Mouse (Mus musculus): ENCODE measurements around the gene Grk4.

DNA sequence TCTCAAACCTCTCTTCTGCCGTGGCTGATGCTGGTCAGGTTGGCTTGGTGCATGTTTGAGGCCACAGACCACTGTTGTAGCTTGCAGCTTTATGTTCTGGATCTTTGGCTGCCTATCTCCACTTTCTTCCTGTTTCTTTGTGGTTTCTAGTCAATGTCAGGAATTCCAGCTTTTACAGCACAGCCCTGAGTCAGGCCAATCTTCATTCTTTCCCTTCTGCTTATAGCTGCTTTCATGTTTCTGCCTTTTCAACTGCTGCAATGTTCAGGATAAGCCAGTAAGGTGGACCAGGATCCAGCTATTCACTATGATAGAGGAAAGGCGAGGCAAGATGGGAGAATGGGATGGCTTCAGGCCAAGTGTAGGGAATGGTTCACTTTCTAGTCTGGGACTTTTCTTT is 131.0 kb downstream of the Grk4 start:
- no peak for TF ChIP-seq CTCF (IDR thresholded peaks at IDR 0.05; ENCODE audit: low read depth)
- TF ChIP-seq EP300 (IDR thresholded peaks at IDR 0.05; ENCODE audit: low read depth) = no peak

All from liver, embryonic 14.5 days (tissue).